Mouse (Mus musculus) MEL (cell line): ENCODE measurements around the gene Slc4a10.

Source experiments
- MYB ChIP-seq: IDR thresholded peaks from 2 replicates; pipeline ENCODE4 v1.6.1; 2011; ENCODE audit warnings: mild to moderate bottlenecking, low read depth, low read length, improper control_type of control experiment
- MYC ChIP-seq: IDR thresholded peaks from 2 replicates; pipeline ENCODE4 v1.6.1; 2011; ENCODE audit warnings: low read depth, mild to moderate bottlenecking, low read length, improper control_type of control experiment, moderate library complexity
- POLR2A ChIP-seq, 2 experiments: IDR thresholded peaks; 2 replicates each; pipeline ENCODE4 v1.6.1; 2011 to 2012; ENCODE audit warnings: low read length in 2 of 2, mild to moderate bottlenecking in 2 of 2, control low read depth in 1 of 2, improper control_type of control experiment in 1 of 2, low read depth in 1 of 2, moderate library complexity in 1 of 2; ENCODE audit not compliant: control insufficient read depth in 1 of 2, insufficient read depth in 1 of 2, poor library complexity in 1 of 2
- TCF12 ChIP-seq: IDR thresholded peaks from 2 replicates; pipeline ENCODE4 v1.6.1; 2014; ENCODE audit warnings: low read depth, mild to moderate bottlenecking, inconsistent platforms, low read length, improper control_type of control experiment, moderate library complexity

DNA sequence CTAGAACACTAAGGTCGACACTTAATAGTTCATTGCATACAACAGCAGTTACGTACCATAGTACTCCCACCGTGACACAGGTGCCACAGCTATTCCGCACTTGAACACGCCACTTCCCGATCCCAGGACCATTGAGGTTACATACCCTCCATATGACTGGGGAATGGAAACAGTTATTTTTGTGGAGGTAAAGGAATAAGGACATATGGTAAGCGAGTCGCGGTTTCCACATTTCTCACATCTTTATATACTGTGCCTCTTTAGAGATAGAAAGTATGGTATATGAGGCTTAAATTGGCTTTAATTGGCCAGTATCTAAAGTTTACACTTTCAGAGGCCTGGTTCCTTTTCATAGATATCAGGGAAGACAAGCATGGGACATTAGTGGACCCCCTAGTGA lies 301.5 kb downstream of the Slc4a10 start:
- TF ChIP-seq TCF12 (no peak), MYC (no peak), MYB (no peak), POLR2A (IDR thresholded peaks at IDR 0.05; ENCODE audit: control insufficient read depth in 1 of 2, insufficient read depth in 1 of 2, low read depth in 1 of 2, low read length in 2 of 2, poor library complexity in 1 of 2) (no peak)
